Mouse (Mus musculus): ENCODE measurements around the gene Etv5.

Gene Etv5

GRCm38 (mm10) chr16:22348014-22348413 is 91.5 kb downstream of the Etv5 start:
- peak; percentile 68 for ATAC-seq (ENCODE audit: low TSS enrichment)

GRCm38 (mm10) chr16:22341236-22341671 is 98.3 kb downstream of the Etv5 start:
- no peak for ATAC-seq (ENCODE audit: low TSS enrichment)

GRCm38 (mm10) chr16:22335781-22336180 is 103.7 kb downstream of the Etv5 start:
- ATAC-seq (ENCODE audit: low TSS enrichment): no peak

Measured in frontal cortex, adult (tissue).